Mouse (Mus musculus): ENCODE results near the gene Pno1. TPM values are rescaled to one million over a fixed set of nuclear protein-coding genes. Genes with fewer than 3 reads are reported as not detected.

Gene Pno1
- total and polyA plus RNA-seq, 3 experiments = 82.7 to 279 (median 155) TPM

- peak; percentile 89 for TF ChIP-seq TCF12 (IDR thresholded peaks at IDR 0.05; ENCODE audit: low read depth, low read length)
- peak; percentile 75 for TF ChIP-seq ELF1 (IDR thresholded peaks at IDR 0.05; ENCODE audit: low read depth, low read length)
- TF ChIP-seq KAT2A (IDR thresholded peaks at IDR 0.05; ENCODE audit: insufficient replicate concordance, low read length) = peak; percentile 68; the same call in 1 of the 2 replicates
- TF ChIP-seq ETS1 (conservative IDR thresholded peaks at IDR 0.05; ENCODE audit: low read depth, low read length) = no peak; the same call in 1 of the 2 replicates
- peak; percentile 92 for TF ChIP-seq NRF1 (IDR thresholded peaks at IDR 0.05; ENCODE audit: low read depth, low read length)
- TF ChIP-seq USF2 (conservative IDR thresholded peaks at IDR 0.05; ENCODE audit: low read depth, low read length) = no peak
- TF ChIP-seq MAFK (IDR thresholded peaks at IDR 0.05; ENCODE audit: insufficient replicate concordance, low read length) = no peak
- TF ChIP-seq CHD1 (IDR thresholded peaks at IDR 0.05; ENCODE audit: low read depth, low read length) = no peak
- no peak for TF ChIP-seq EP300 (IDR thresholded peaks at IDR 0.05; ENCODE audit: low read length)
- no peak for TF ChIP-seq ZKSCAN1 (IDR thresholded peaks at IDR 0.05; ENCODE audit: borderline replicate concordance, low read depth, low read length)
- no peak for TF ChIP-seq SMC3 (IDR thresholded peaks at IDR 0.05; ENCODE audit: low read depth, low read length)
- no peak for TF ChIP-seq UBTF (IDR thresholded peaks at IDR 0.05; ENCODE audit: low read depth, low read length)
- TF ChIP-seq SIN3A (IDR thresholded peaks at IDR 0.05; ENCODE audit: low read length) = peak; percentile 91; the same call in 1 of the 2 replicates
- peak; percentile 62; the same call in 1 of the 2 replicates for TF ChIP-seq MEF2A (IDR thresholded peaks at IDR 0.05; ENCODE audit: borderline replicate concordance, low read depth, low read length)
These were observed 46.1 kb upstream of the Pno1 start, which contains the start of gene C1d (continued) for GRCm38 (mm10) chr11:17257443-17257842.

GRCm38 (mm10) chr11:17256813-17257365, 45.5 kb upstream of the Pno1 start:
- Histone ChIP-seq H3K79me2 (replicated peaks; ENCODE audit: control insufficient read depth, extremely low read depth, insufficient read depth, poor library complexity, severe bottlenecking) (peaks cover 30% of the 10 kb centered on the region), H3K4me1 (ENCODE audit: control insufficient read depth in 1 of 2, insufficient read depth in 2 of 2) (peaks cover 0 to 20% of the 10 kb centered on the region in 2 experiments), H3K9ac (ENCODE audit: insufficient read depth, low read depth) (peak overlapping the region; percentile 68), H3K27ac (ENCODE audit: insufficient read depth, low read depth) (no peak overlapping the region), H3K27me3 (replicated peaks) (no peaks in the 10 kb centered on the region), H3K4me3 (replicated peaks in 1 of 3; ENCODE audit: low read depth in 2 of 3, low read length in 2 of 3, poor library complexity in 1 of 3) (peak overlapping the region; percentile 37 to 99 (median 65)), H3K9me3 (replicated peaks; ENCODE audit: low read length) (no peaks in the 10 kb centered on the region), H3K36me3 (replicated peaks in 1 of 2; ENCODE audit: control insufficient read depth in 1 of 2, insufficient read depth in 1 of 2, low read length in 1 of 2) (peaks cover 0 to 4% of the 10 kb centered on the region in 2 experiments), H3K4me2 (ENCODE audit: insufficient read depth, low read depth, poor library complexity, severe bottlenecking) (peak overlapping the region; percentile 82)
- peak; percentile 18 for DNase-seq (ENCODE audit: extremely low read depth)
- in situ Hi-C loops (cut with MboI; ENCODE audit: low pct_ligation_motif_present, low pct_unique_long_range_greater_than_20kb, low sequenced_read_pairs) = no loop called here
- no peak for TF ChIP-seq NELFE (IDR thresholded peaks at IDR 0.05; ENCODE audit: low read depth, low read length)
- TF ChIP-seq USF1 (IDR thresholded peaks at IDR 0.05; ENCODE audit: low read depth, low read length) = no peak
- no peak for TF ChIP-seq MAZ (IDR thresholded peaks at IDR 0.05; ENCODE audit: low read depth, low read length)
- no peak for TF ChIP-seq JUN (IDR thresholded peaks at IDR 0.05; ENCODE audit: insufficient read depth, low read depth, low read length)
- TF ChIP-seq TBP (conservative IDR thresholded peaks at IDR 0.05; ENCODE audit: low read depth, low read length) = no peak
- TF ChIP-seq MAX (IDR thresholded peaks at IDR 0.05; ENCODE audit: low read length) = no peak
- no peak for TF ChIP-seq HCFC1 (IDR thresholded peaks at IDR 0.05; ENCODE audit: low read depth, low read length)
- no peak for TF ChIP-seq MEF2A (IDR thresholded peaks at IDR 0.05; ENCODE audit: borderline replicate concordance, low read depth, low read length)
- TF ChIP-seq SMC3 (IDR thresholded peaks at IDR 0.05; ENCODE audit: low read depth, low read length) = no peak
- TF ChIP-seq ZNF384 (IDR thresholded peaks at IDR 0.05; ENCODE audit: low read depth, low read length) = no peak
- no peak for TF ChIP-seq GABPA (IDR thresholded peaks at IDR 0.05; ENCODE audit: insufficient replicate concordance, low read depth, low read length)
- TF ChIP-seq NRF1 (IDR thresholded peaks at IDR 0.05; ENCODE audit: low read depth, low read length) = no peak
- no peak for TF ChIP-seq ZC3H11A (IDR thresholded peaks at IDR 0.05; ENCODE audit: low read depth, low read length)
- no peak for TF ChIP-seq CHD2 (IDR thresholded peaks at IDR 0.05; ENCODE audit: low read length)
- dilution Hi-C loops (cut with MboI; ENCODE audit: extremely low pct_ligation_motif_present, extremely low pct_unique_long_range_greater_than_20kb, low sequenced_read_pairs) = no loop called here

Measured in CH12.LX (cell line).